Mouse (Mus musculus) large intestine, adult 2 months (tissue): Measurements from ENCODE around the gene Lsm4. TPM values are rescaled to one million over a fixed set of nuclear protein-coding genes. Genes with fewer than 3 reads are reported as not detected.

Experiments used
- DNase-seq: peaks from one replicate; pipeline ENCODE4 v3.0.0-alpha.2; 2012; ENCODE audit warnings: low read depth, low spot score
- WGBS: fragments of 180-500 bp; shearing (Covaris S2); methylation state at CpG from one replicate; pipeline ENCODE4 v1.1.7; 2018; 5-methylcytosine and 5-hydroxymethylcytosine counted together
- polyA plus RNA-seq: library from polyadenylated mRNA; depleted of rRNA; stranded (reverse); fragments of >200 nt; gene quantifications from 2 replicates; pipeline ENCODE4 v1.2.3, GENCODE M21; 2012

Gene Lsm4
- polyA plus RNA-seq, 1 experiment: 147 TPM

- WGBS: 11% methylated on average over 1 of the region's 1 CpGs
- DNase-seq: no peak
Measured at GRCm38 (mm10) chr8:70648164-70648442, 24.9 kb upstream of the Lsm4 start.

GRCm38 (mm10) chr8:70648921-70649320 is 24.1 kb upstream of the Lsm4 start:
- no peak for DNase-seq
- WGBS: 49% methylated on average over 3 of the region's 3 CpGs

GRCm38 (mm10) chr8:70649324-70649723 is 23.7 kb upstream of the Lsm4 start:
- DNase-seq: no peak
- WGBS: 17% methylated on average over 4 of the region's 4 CpGs

- DNase-seq: no peak
- WGBS: 91% methylated on average over 17 of the region's 17 CpGs
Measured at GRCm38 (mm10) chr8:70650351-70650750, 22.7 kb upstream of the Lsm4 start.

GRCm38 (mm10) chr8:70653226-70653625 is 19.8 kb upstream of the Lsm4 start:
- no peak for DNase-seq
- 12% methylated on average over 2 of the region's 2 CpGs for WGBS

- no peak for DNase-seq
- WGBS: 27% methylated on average over 1 of the region's 1 CpGs
Measured at GRCm38 (mm10) chr8:70654121-70654520, 18.9 kb upstream of the Lsm4 start.

- DNase-seq: no peak
- WGBS: 66% methylated on average over 2 of the region's 2 CpGs
Measured at GRCm38 (mm10) chr8:70655469-70655868, 17.6 kb upstream of the Lsm4 start.

GRCm38 (mm10) chr8:70656193-70656790 is 16.8 kb upstream of the Lsm4 start:
- no peak for DNase-seq
- 84% methylated on average over 13 of the region's 13 CpGs for WGBS

GRCm38 (mm10) chr8:70657214-70657613 is 15.8 kb upstream of the Lsm4 start:
- WGBS: 84% methylated on average over 3 of the region's 3 CpGs
- no peak for DNase-seq

- no peak for DNase-seq
- 90% methylated on average over 2 of the region's 2 CpGs for WGBS
Measured at GRCm38 (mm10) chr8:70657739-70658138, 15.3 kb upstream of the Lsm4 start.

GRCm38 (mm10) chr8:70658897-70659603 is 14.0 kb upstream of the Lsm4 start:
- DNase-seq: no peak
- under 1% methylated on average over 31 of the region's 31 CpGs for WGBS

- 1% methylated on average over 44 of the region's 44 CpGs for WGBS
- no peak for DNase-seq
Measured at GRCm38 (mm10) chr8:70659604-70660272, 13.3 kb upstream of the Lsm4 start.

GRCm38 (mm10) chr8:70660273-70660725 is 12.7 kb upstream of the Lsm4 start, which contains the start of gene Pgpep1:
Gene Pgpep1 (minus strand): TSS chr8:70660388.
- WGBS: 4% methylated on average over 14 of the region's 14 CpGs
- DNase-seq: no peak

GRCm38 (mm10) chr8:70663691-70664090 is 9.4 kb upstream of the Lsm4 start:
- no peak for DNase-seq
- 37% methylated on average over 4 of the region's 4 CpGs for WGBS

- no peak for DNase-seq
- WGBS: 62% methylated on average over 3 of the region's 3 CpGs
Measured at GRCm38 (mm10) chr8:70664631-70665030, 8.4 kb upstream of the Lsm4 start.

- no peak for DNase-seq
- 40% methylated on average over 2 of the region's 2 CpGs for WGBS
Measured at GRCm38 (mm10) chr8:70665599-70665998, 7.4 kb upstream of the Lsm4 start.

- 20% methylated on average over 5 of the region's 5 CpGs for WGBS
- DNase-seq: no peak
Measured at GRCm38 (mm10) chr8:70667071-70667470, 6.0 kb upstream of the Lsm4 start.

- DNase-seq: no peak
- 76% methylated on average over 10 of the region's 10 CpGs for WGBS
Measured at GRCm38 (mm10) chr8:70671615-70672324, 1.3 kb upstream of the Lsm4 start.

- no peak for DNase-seq
- 31% methylated on average over 19 of the region's 19 CpGs for WGBS
Measured at GRCm38 (mm10) chr8:70672325-70673078, 546 bp upstream of the Lsm4 start.

- DNase-seq: no peak
- 32% methylated on average over 3 of the region's 3 CpGs for WGBS
Measured at GRCm38 (mm10) chr8:70674109-70674508, 1.1 kb downstream of the Lsm4 start.
